Mouse (Mus musculus) limb, embryonic 10.5 days (tissue): Measurements from ENCODE around the gene Aoc3. TPM values are rescaled to one million over a fixed set of nuclear protein-coding genes. Genes with fewer than 3 reads are reported as not detected.
A peak's percentile ranks its signal among the peaks of the same experiment; 100 is the strongest.
"Not testable (repeated sequence)": the region's sequence is repeated elsewhere in the genome, so short reads cannot be mapped to it uniquely, and the experiment has no call there.

Experiments used
- DNase-seq: peaks from one replicate; pipeline ENCODE4 v3.0.0-alpha.2; 2017; ENCODE audit warnings: low spot score
- H3K27ac ChIP-seq: fragments of 300-500 bp; sonication (generic); 2 replicates; pipeline ENCODE4 v1.5.1; 2016; ENCODE audit warnings: mild to moderate bottlenecking
- H3K27me3 ChIP-seq: fragments of 300-500 bp; sonication (generic); 2 replicates; pipeline ENCODE4 v1.6.1; 2016; ENCODE audit warnings: low read depth, mild to moderate bottlenecking; ENCODE audit not compliant: poor library complexity, severe bottlenecking
- H3K36me3 ChIP-seq: fragments of 300-500 bp; sonication (generic); 2 replicates; pipeline ENCODE4 v1.6.1; 2016; ENCODE audit warnings: mild to moderate bottlenecking, moderate library complexity
- H3K4me1 ChIP-seq: fragments of 300-500 bp; sonication (generic); 2 replicates; pipeline ENCODE4 v1.6.1; 2016
- H3K4me3 ChIP-seq: fragments of 300-500 bp; sonication (generic); 2 replicates; pipeline ENCODE4 v1.5.1; 2016; ENCODE audit warnings: mild to moderate bottlenecking, moderate library complexity
- H3K9me3 ChIP-seq: fragments of 300-500 bp; sonication (generic); replicated peaks from 2 replicates; pipeline ENCODE4 v1.6.1; 2016; ENCODE audit warnings: mild to moderate bottlenecking
- WGBS: fragments of 180-500 bp; shearing (Covaris S2); methylation state at CpG from one replicate; pipeline ENCODE4 v1.1.7; 2016; 5-methylcytosine and 5-hydroxymethylcytosine counted together
- polyA plus RNA-seq: library from polyadenylated mRNA; unstranded; fragments of >200 nt; fragmentation: Nextera tagmentation; extraction: Ambion mirVana; gene quantifications from 2 replicates; pipeline ENCODE4 v1.2.1, GENCODE M21; 2016

Gene Aoc3
- polyA plus RNA-seq, 1 experiment from 2014 or later = 0.03 TPM

- Histone ChIP-seq H3K27ac (no peak overlapping the region), H3K36me3 (peaks cover 22% of the 10 kb centered on the region), H3K4me1 (peaks cover 17% of the 10 kb centered on the region), H3K4me3 (no peak overlapping the region), H3K27me3 (no peaks in the 10 kb centered on the region), H3K9me3 (no peaks in the 10 kb centered on the region)
- WGBS = 95% methylated on average over 1 of the region's 1 CpGs
- no peak for DNase-seq
Observed at GRCm38 (mm10) chr11:101314567-101314966, 15.8 kb upstream of the Aoc3 start.

GRCm38 (mm10) chr11:101315082-101315650 lies 15.2 kb upstream of the Aoc3 start:
- DNase-seq = no peak
- Histone ChIP-seq H3K4me1 (peaks cover 17% of the 10 kb centered on the region), H3K36me3 (peaks cover 28% of the 10 kb centered on the region), H3K4me3 (peak overlapping the region; percentile 92), H3K27ac (peak overlapping the region; percentile 91), H3K27me3 (no peaks in the 10 kb centered on the region), H3K9me3 (no peaks in the 10 kb centered on the region)
- 84% methylated on average over 8 of the region's 8 CpGs for WGBS

GRCm38 (mm10) chr11:101315665-101316500 lies 14.5 kb upstream of the Aoc3 start, which contains the start of gene Psme3:
TSS of gene Psme3 (plus strand) at chr11:101316213.
- under 1% methylated on average over 62 of the region's 62 CpGs for WGBS

GRCm38 (mm10) chr11:101316501-101316917 lies 13.9 kb upstream of the Aoc3 start:
- Histone ChIP-seq H3K36me3 (peaks cover 41% of the 10 kb centered on the region), H3K27ac (peak overlapping the region; percentile 91), H3K4me1 (peaks cover 17% of the 10 kb centered on the region), H3K4me3 (peak overlapping the region; percentile 92), H3K9me3 (no peaks in the 10 kb centered on the region), H3K27me3 (no peaks in the 10 kb centered on the region)
- under 1% methylated on average over 17 of the region's 17 CpGs for WGBS
- DNase-seq = peak; percentile 44

More at GRCm38 (mm10) chr11:101315665-101316500, 14.5 kb upstream of the Aoc3 start, which contains the start of gene Psme3:
- peak; percentile 97 for DNase-seq
- H3K4me3 ChIP-seq = peak within 1 kb of the TSS; percentile 92
- no peaks in the 10 kb centered on the region for H3K27me3 ChIP-seq
- peaks cover 35% of the 10 kb centered on the region for H3K36me3 ChIP-seq
- no peaks in the 10 kb centered on the region for H3K9me3 ChIP-seq
- H3K27ac ChIP-seq = peak within 1 kb of the TSS; percentile 91
- peaks cover 17% of the 10 kb centered on the region for H3K4me1 ChIP-seq

GRCm38 (mm10) chr11:101323609-101324008 lies 6.8 kb upstream of the Aoc3 start:
- WGBS = 33% methylated on average over 4 of the region's 4 CpGs
- H3K9me3 ChIP-seq = no peaks in the 10 kb centered on the region
- peak; percentile 73 for DNase-seq

GRCm38 (mm10) chr11:101324763-101325162 lies 5.6 kb upstream of the Aoc3 start, which contains the start of gene Aoc2:
TSS of gene Aoc2 (plus strand) at chr11:101325063.
- no peak for DNase-seq
- Histone ChIP-seq H3K27ac (no peak within 1 kb of the TSS), H3K27me3 (no peaks in the 10 kb centered on the region), H3K36me3 (peaks cover 77% of the 10 kb centered on the region), H3K9me3 (no peaks in the 10 kb centered on the region), H3K4me1 (peaks cover 7% of the 10 kb centered on the region; the same call in 1 of the 2 replicates), H3K4me3 (no peak within 1 kb of the TSS)
- 94% methylated on average over 5 of the region's 5 CpGs for WGBS

More at GRCm38 (mm10) chr11:101323609-101324008, 6.8 kb upstream of the Aoc3 start:
- H3K27me3 ChIP-seq = no peaks in the 10 kb centered on the region
- H3K27ac ChIP-seq = no peak overlapping the region
- H3K4me3 ChIP-seq = no peak overlapping the region
- peaks cover 89% of the 10 kb centered on the region for H3K36me3 ChIP-seq
- peaks cover 7% of the 10 kb centered on the region; the same call in 1 of the 2 replicates for H3K4me1 ChIP-seq

GRCm38 (mm10) chr11:101325201-101325600 lies 5.2 kb upstream of the Aoc3 start:
- peaks cover 73% of the 10 kb centered on the region for H3K36me3 ChIP-seq
- not testable (repeated sequence) for DNase-seq, H3K9me3 ChIP-seq, H3K4me1 ChIP-seq, H3K27ac ChIP-seq, H3K27me3 ChIP-seq, H3K4me3 ChIP-seq
- 93% methylated on average over 11 of the region's 11 CpGs for WGBS

GRCm38 (mm10) chr11:101326147-101326546 lies 4.3 kb upstream of the Aoc3 start:
- peaks cover 7% of the 10 kb centered on the region; the same call in 1 of the 2 replicates for H3K4me1 ChIP-seq
- no peak overlapping the region for H3K27ac ChIP-seq
- DNase-seq = no peak
- 88% methylated on average over 11 of the region's 11 CpGs for whole genome bisulfite sequencing
- H3K27me3 ChIP-seq = no peaks in the 10 kb centered on the region
- H3K4me3 ChIP-seq = no peak overlapping the region
- H3K36me3 ChIP-seq = peaks cover 63% of the 10 kb centered on the region
- no peaks in the 10 kb centered on the region for H3K9me3 ChIP-seq

GRCm38 (mm10) chr11:101327311-101327710 lies 3.1 kb upstream of the Aoc3 start:
- Histone ChIP-seq H3K27ac (no peak overlapping the region), H3K4me1 (peaks cover 7% of the 10 kb centered on the region; the same call in 1 of the 2 replicates), H3K27me3 (no peaks in the 10 kb centered on the region), H3K4me3 (no peak overlapping the region), H3K36me3 (peaks cover 52% of the 10 kb centered on the region), H3K9me3 (no peaks in the 10 kb centered on the region)
- DNase-seq = no peak
- WGBS = 55% methylated on average over 3 of the region's 3 CpGs

- Histone ChIP-seq H3K4me3 (no peak overlapping the region), H3K36me3 (peaks cover 34% of the 10 kb centered on the region), H3K9me3 (no peaks in the 10 kb centered on the region), H3K27me3 (no peaks in the 10 kb centered on the region), H3K27ac (no peak overlapping the region), H3K4me1 (peaks cover 16% of the 10 kb centered on the region)
- DNase-seq = no peak
- WGBS = 88% methylated on average over 6 of the region's 6 CpGs
Observed at GRCm38 (mm10) chr11:101328941-101329635, 1.3 kb upstream of the Aoc3 start.

GRCm38 (mm10) chr11:101330961-101331360 lies 556 bp downstream of the Aoc3 start:
- H3K27me3 ChIP-seq, H3K9me3 ChIP-seq, H3K4me3 ChIP-seq, H3K27ac ChIP-seq, DNase-seq: not testable (repeated sequence)
- peaks cover 15% of the 10 kb centered on the region for H3K36me3 ChIP-seq
- H3K4me1 ChIP-seq = peaks cover 28% of the 10 kb centered on the region
- 87% methylated on average over 6 of the region's 6 CpGs for WGBS

GRCm38 (mm10) chr11:101332537-101332936 lies 2.1 kb downstream of the Aoc3 start:
- Histone ChIP-seq H3K9me3 (no peaks in the 10 kb centered on the region), H3K36me3 (peaks cover 7% of the 10 kb centered on the region; the same call in 1 of the 2 replicates), H3K4me1 (peaks cover 28% of the 10 kb centered on the region), H3K27ac (no peak overlapping the region), H3K4me3 (no peak overlapping the region), H3K27me3 (no peaks in the 10 kb centered on the region)
- 85% methylated on average over 3 of the region's 3 CpGs for WGBS
- no peak for DNase-seq
